Mouse (Mus musculus): ENCODE data around the gene Plekhm1. TPM values are rescaled to one million over a fixed set of nuclear protein-coding genes. Genes with fewer than 3 reads are reported as not detected.

Plekhm1 gene
- polyA plus RNA-seq, 1 experiment from 2014 or later: 8.2 TPM

- Histone ChIP-seq H3K4me3 (replicated peaks) (no peak overlapping the region), H3K27me3 (no peaks in the 10 kb centered on the region), H3K36me3 (peaks cover 4% of the 10 kb centered on the region; the same call in 1 of the 2 replicates), H3K27ac (peak overlapping the region; percentile 66), H3K4me2 (no peak overlapping the region), H3K9ac (no peak overlapping the region), H3K9me3 (replicated peaks) (0 out of 2 replicates have a peak, but pooled peaks cover 2% of the 10 kb centered on the region), H3K4me1 (peaks cover 35% of the 10 kb centered on the region)
- 70% methylated on average over 7 of the region's 7 CpGs for WGBS
- ATAC-seq (replicated peaks; ENCODE audit: low FRiP score): no peak
These were observed 66.3 kb downstream of the Plekhm1 start for GRCm38 (mm10) chr11:103346236-103346635.

- peaks cover 4% of the 10 kb centered on the region; the same call in 1 of the 2 replicates for H3K36me3 ChIP-seq
- peaks cover 42% of the 10 kb centered on the region for H3K4me1 ChIP-seq
- H3K9ac ChIP-seq: 0 out of 2 replicates have a peak overlapping the region, but pooled peaks have one; percentile 10
- no peak overlapping the region for H3K4me2 ChIP-seq
- 86% methylated on average over 7 of the region's 7 CpGs for WGBS
- 0 out of 2 replicates have a peak, but pooled peaks cover 2% of the 10 kb centered on the region for H3K9me3 ChIP-seq (replicated peaks)
- H3K4me3 ChIP-seq (replicated peaks): no peak overlapping the region
- no peak for ATAC-seq (replicated peaks; ENCODE audit: low FRiP score)
- H3K27me3 ChIP-seq: no peaks in the 10 kb centered on the region
- peak overlapping the region; percentile 66 for H3K27ac ChIP-seq
These were observed 66.9 kb downstream of the Plekhm1 start for GRCm38 (mm10) chr11:103345408-103346091.

GRCm38 (mm10) chr11:103344494-103345332, 67.8 kb downstream of the Plekhm1 start:
- H3K36me3 ChIP-seq: peaks cover 4% of the 10 kb centered on the region; the same call in 1 of the 2 replicates
- no peak for ATAC-seq (replicated peaks; ENCODE audit: low FRiP score)
- no peak overlapping the region for H3K9ac ChIP-seq
- H3K27me3 ChIP-seq: no peaks in the 10 kb centered on the region
- H3K9me3 ChIP-seq (replicated peaks): 0 out of 2 replicates have a peak, but pooled peaks cover under 1% of the 10 kb centered on the region
- no peak overlapping the region for H3K4me3 ChIP-seq (replicated peaks)
- H3K27ac ChIP-seq: no peak overlapping the region
- WGBS: 70% methylated on average over 19 of the region's 19 CpGs
- no peak overlapping the region for H3K4me2 ChIP-seq
- peaks cover 51% of the 10 kb centered on the region for H3K4me1 ChIP-seq

GRCm38 (mm10) chr11:103343881-103344280, 68.6 kb downstream of the Plekhm1 start:
- 100% methylated on average over 1 of the region's 1 CpGs for WGBS
- Histone ChIP-seq H3K4me3 (replicated peaks) (no peak overlapping the region), H3K27ac (no peak overlapping the region), H3K9ac (no peak overlapping the region), H3K9me3 (replicated peaks) (no peaks in the 10 kb centered on the region), H3K36me3 (no peaks in the 10 kb centered on the region), H3K4me2 (no peak overlapping the region), H3K27me3 (no peaks in the 10 kb centered on the region), H3K4me1 (peaks cover 59% of the 10 kb centered on the region)
- no peak for ATAC-seq (replicated peaks; ENCODE audit: low FRiP score)

- ATAC-seq (replicated peaks; ENCODE audit: low FRiP score): no peak
- H3K4me3 ChIP-seq (replicated peaks): no peak overlapping the region
- H3K36me3 ChIP-seq: no peaks in the 10 kb centered on the region
- H3K4me2 ChIP-seq: no peak overlapping the region
- no peak overlapping the region for H3K27ac ChIP-seq
- H3K4me1 ChIP-seq: peaks cover 61% of the 10 kb centered on the region
- H3K9me3 ChIP-seq (replicated peaks): no peaks in the 10 kb centered on the region
- no peak overlapping the region for H3K9ac ChIP-seq
- 87% methylated on average over 6 of the region's 6 CpGs for WGBS
- H3K27me3 ChIP-seq: no peaks in the 10 kb centered on the region
These were observed 69.4 kb downstream of the Plekhm1 start for GRCm38 (mm10) chr11:103343063-103343462.

- Histone ChIP-seq H3K9me3 (replicated peaks) (no peaks in the 10 kb centered on the region), H3K9ac (peak overlapping the region; percentile 39; the same call in 1 of the 2 replicates), H3K27ac (peak overlapping the region; percentile 92), H3K27me3 (no peaks in the 10 kb centered on the region), H3K4me1 (peaks cover 46% of the 10 kb centered on the region), H3K4me2 (peak overlapping the region; percentile 72), H3K4me3 (replicated peaks) (peak overlapping the region; percentile 37; the same call in 1 of the 2 replicates), H3K36me3 (no peaks in the 10 kb centered on the region)
- 10% methylated on average over 7 of the region's 7 CpGs for WGBS
- peak; percentile 73 for ATAC-seq (replicated peaks; ENCODE audit: low FRiP score)
These were observed 71.8 kb downstream of the Plekhm1 start for GRCm38 (mm10) chr11:103340677-103341076.

- H3K27me3 ChIP-seq: no peaks in the 10 kb centered on the region
- peak overlapping the region; percentile 37 for H3K4me3 ChIP-seq (replicated peaks)
- H3K9ac ChIP-seq: peak overlapping the region; percentile 39
- H3K4me2 ChIP-seq: peak overlapping the region; percentile 72
- no peaks in the 10 kb centered on the region for H3K36me3 ChIP-seq
- ATAC-seq (replicated peaks; ENCODE audit: low FRiP score): peak; percentile 47
- 36% methylated on average over 19 of the region's 19 CpGs for WGBS
- H3K9me3 ChIP-seq (replicated peaks): no peaks in the 10 kb centered on the region
- H3K4me1 ChIP-seq: peaks cover 40% of the 10 kb centered on the region
- peak overlapping the region; percentile 92 for H3K27ac ChIP-seq
These were observed 72.4 kb downstream of the Plekhm1 start for GRCm38 (mm10) chr11:103340130-103340529.

GRCm38 (mm10) chr11:103339414-103340119, 72.9 kb downstream of the Plekhm1 start:
- Histone ChIP-seq H3K9ac (peak overlapping the region; percentile 39), H3K4me2 (peak overlapping the region; percentile 72), H3K4me1 (peaks cover 36% of the 10 kb centered on the region), H3K36me3 (no peaks in the 10 kb centered on the region), H3K4me3 (replicated peaks) (peak overlapping the region; percentile 37), H3K9me3 (replicated peaks) (no peaks in the 10 kb centered on the region), H3K27ac (peak overlapping the region; percentile 92), H3K27me3 (peaks cover 6% of the 10 kb centered on the region; the same call in 1 of the 2 replicates)
- peak; percentile 70 for ATAC-seq (replicated peaks; ENCODE audit: low FRiP score)
- 31% methylated on average over 19 of the region's 19 CpGs for whole genome bisulfite sequencing

GRCm38 (mm10) chr11:103338671-103339070, 73.8 kb downstream of the Plekhm1 start:
- 85% methylated on average over 6 of the region's 6 CpGs for WGBS
- Histone ChIP-seq H3K4me2 (no peak overlapping the region), H3K9ac (no peak overlapping the region), H3K4me3 (replicated peaks) (no peak overlapping the region), H3K36me3 (no peaks in the 10 kb centered on the region), H3K27me3 (peaks cover 14% of the 10 kb centered on the region), H3K9me3 (replicated peaks) (no peaks in the 10 kb centered on the region), H3K27ac (peak overlapping the region; percentile 76), H3K4me1 (peaks cover 41% of the 10 kb centered on the region)
- no peak for ATAC-seq (replicated peaks; ENCODE audit: low FRiP score)

- H3K4me3 ChIP-seq (replicated peaks): no peak overlapping the region
- no peak for ATAC-seq (replicated peaks; ENCODE audit: low FRiP score)
- WGBS: 86% methylated on average over 7 of the region's 7 CpGs
These were observed 74.4 kb downstream of the Plekhm1 start for GRCm38 (mm10) chr11:103338119-103338518.

GRCm38 (mm10) chr11:103337180-103337579, 75.3 kb downstream of the Plekhm1 start:
- H3K4me1 ChIP-seq: peaks cover 49% of the 10 kb centered on the region
- no peaks in the 10 kb centered on the region for H3K9me3 ChIP-seq (replicated peaks)
- H3K4me2 ChIP-seq: no peak overlapping the region
- H3K4me3 ChIP-seq (replicated peaks): no peak overlapping the region
- no peak overlapping the region for H3K9ac ChIP-seq
- no peak overlapping the region for H3K27ac ChIP-seq
- 92% methylated on average over 2 of the region's 2 CpGs for WGBS
- H3K36me3 ChIP-seq: no peaks in the 10 kb centered on the region
- H3K27me3 ChIP-seq: peaks cover 28% of the 10 kb centered on the region
- ATAC-seq (replicated peaks; ENCODE audit: low FRiP score): no peak

More at GRCm38 (mm10) chr11:103338119-103338518, 74.4 kb downstream of the Plekhm1 start:
- Histone ChIP-seq H3K27ac (no peak overlapping the region), H3K27me3 (peaks cover 19% of the 10 kb centered on the region), H3K36me3 (no peaks in the 10 kb centered on the region), H3K9me3 (replicated peaks) (no peaks in the 10 kb centered on the region), H3K4me2 (no peak overlapping the region), H3K9ac (no peak overlapping the region), H3K4me1 (peaks cover 46% of the 10 kb centered on the region)
